Mouse (Mus musculus) embryonic fibroblast, embryonic 13.5 days (primary cell): ENCODE measurements around the gene Hoxb5.

Experiments used
- CTCF ChIP-seq: IDR thresholded peaks from 2 replicates; pipeline ENCODE4 v1.5.1; 2011; ENCODE audit warnings: mild to moderate bottlenecking, control low read depth, low read length, moderate library complexity, borderline replicate concordance; ENCODE audit not compliant: insufficient read depth
- POLR2A ChIP-seq: IDR thresholded peaks from 2 replicates; pipeline ENCODE4 v1.6.1; 2011; ENCODE audit warnings: low read depth, mild to moderate bottlenecking, control low read depth, low read length, moderate library complexity

- TF ChIP-seq CTCF (no peak), POLR2A (no peak)
Measured at GRCm38 (mm10) chr11:96343206-96343745, 40.1 kb downstream of the Hoxb5 start.
